In genomic region chr15:12738301-12739093, GRCm38 (mm10) we compare ENCODE assay signal across 8 mouse cellular contexts. TPM values are rescaled to one million over a fixed set of nuclear protein-coding genes. Genes with fewer than 3 reads are reported as not detected.
DNase-seq lines count a peak whose midpoint lies in the region; ATAC-seq lines count a peak whose summit lies in the region.

No protein-coding gene starts in this region.

- no peak overlapping the region for H3K4me2 ChIP-seq in liver, embryonic 13.5 days
- H3K4me2 ChIP-seq in liver, embryonic 12.5 days: no peak overlapping the region; the same call in 1 of the 2 replicates
- H3K4me2 ChIP-seq in forebrain, embryonic 12.5 days: peak overlapping the region; percentile 86
- peak overlapping the region; percentile 76 for H3K4me2 ChIP-seq in hindbrain, embryonic 15.5 days
- H3K4me2 ChIP-seq in midbrain, embryonic 15.5 days: peak overlapping the region; percentile 85

- no peak overlapping the region for H3K27ac ChIP-seq in liver, embryonic 13.5 days
- no peak overlapping the region for H3K27ac ChIP-seq in liver, embryonic 12.5 days
- H3K27ac ChIP-seq in forebrain, embryonic 12.5 days: no peak overlapping the region
- H3K27ac ChIP-seq in hindbrain, embryonic 15.5 days (replicated peaks): peak overlapping the region; percentile 88; the same call in 1 of the 2 replicates
- no peak overlapping the region for H3K27ac ChIP-seq in midbrain, embryonic 15.5 days

- WGBS in liver, embryonic 13.5 days (ENCODE audit: insufficient replicate concordance): 33% methylated on average over 10 of the region's 10 CpGs
- 29% methylated on average over 10 of the region's 10 CpGs for WGBS in liver, embryonic 12.5 days (ENCODE audit: insufficient replicate concordance)
- 44% methylated on average over 10 of the region's 10 CpGs for WGBS in forebrain, embryonic 12.5 days
- WGBS in hindbrain, embryonic 15.5 days: 43% methylated on average over 10 of the region's 10 CpGs
- WGBS in midbrain, embryonic 15.5 days: 44% methylated on average over 10 of the region's 10 CpGs

- 0 out of 2 replicates have a peak, but pooled peaks cover 3% of the 10 kb centered on the region for H3K9me3 ChIP-seq in liver, embryonic 13.5 days (replicated peaks)
- no peaks in the 10 kb centered on the region for H3K9me3 ChIP-seq in liver, embryonic 12.5 days (replicated peaks)
- H3K9me3 ChIP-seq in forebrain, embryonic 12.5 days: no peaks in the 10 kb centered on the region
- H3K9me3 ChIP-seq in hindbrain, embryonic 15.5 days: no peaks in the 10 kb centered on the region
- H3K9me3 ChIP-seq in midbrain, embryonic 15.5 days: no peaks in the 10 kb centered on the region

- peaks cover 27% of the 10 kb centered on the region for H3K4me1 ChIP-seq in liver, embryonic 13.5 days (replicated peaks)
- H3K4me1 ChIP-seq in liver, embryonic 12.5 days: peaks cover 27% of the 10 kb centered on the region
- H3K4me1 ChIP-seq in forebrain, embryonic 12.5 days: peaks cover 11% of the 10 kb centered on the region; the same call in 1 of the 2 replicates
- H3K4me1 ChIP-seq in hindbrain, embryonic 15.5 days (replicated peaks): peaks cover 18% of the 10 kb centered on the region
- peaks cover 14% of the 10 kb centered on the region for H3K4me1 ChIP-seq in midbrain, embryonic 15.5 days

- no peak for DNase-seq in liver, embryonic 13.5 days
- DNase-seq in adrenal gland, adult 18-20 months (ENCODE audit: low spot score in 2 of 2): no peak
- DNase-seq in ovary, postnatal 14 days (ENCODE audit: low spot score): no peak
- DNase-seq in thymus, postnatal 14 days: no peak

- H3K9ac ChIP-seq in liver, embryonic 13.5 days: no peak overlapping the region
- no peak overlapping the region for H3K9ac ChIP-seq in liver, embryonic 12.5 days
- 0 out of 2 replicates have a peak overlapping the region, but pooled peaks have one; percentile 64 for H3K9ac ChIP-seq in forebrain, embryonic 12.5 days
- H3K9ac ChIP-seq in hindbrain, embryonic 15.5 days: peak overlapping the region; percentile 71; the same call in 1 of the 2 replicates
- H3K9ac ChIP-seq in midbrain, embryonic 15.5 days: 0 out of 2 replicates have a peak overlapping the region, but pooled peaks have one; percentile 73

- H3K27me3 ChIP-seq in liver, embryonic 13.5 days: peaks cover 56% of the 10 kb centered on the region
- peaks cover 65% of the 10 kb centered on the region for H3K27me3 ChIP-seq in liver, embryonic 12.5 days (replicated peaks)
- peaks cover 29% of the 10 kb centered on the region for H3K27me3 ChIP-seq in forebrain, embryonic 12.5 days
- H3K27me3 ChIP-seq in hindbrain, embryonic 15.5 days: no peaks in the 10 kb centered on the region
- H3K27me3 ChIP-seq in midbrain, embryonic 15.5 days (replicated peaks): peaks cover 9% of the 10 kb centered on the region

- H3K4me3 ChIP-seq in liver, embryonic 13.5 days (replicated peaks): peak overlapping the region; percentile 57; the same call in 1 of the 2 replicates
- no peak overlapping the region for H3K4me3 ChIP-seq in liver, embryonic 12.5 days
- peak overlapping the region; percentile 67 for H3K4me3 ChIP-seq in forebrain, embryonic 12.5 days (replicated peaks)
- H3K4me3 ChIP-seq in hindbrain, embryonic 15.5 days: peak overlapping the region; percentile 81
- H3K4me3 ChIP-seq in midbrain, embryonic 15.5 days: peak overlapping the region; percentile 75

- H3K36me3 ChIP-seq in liver, embryonic 13.5 days: no peaks in the 10 kb centered on the region
- no peaks in the 10 kb centered on the region for H3K36me3 ChIP-seq in liver, embryonic 12.5 days
- no peaks in the 10 kb centered on the region for H3K36me3 ChIP-seq in forebrain, embryonic 12.5 days (replicated peaks)
- no peaks in the 10 kb centered on the region for H3K36me3 ChIP-seq in hindbrain, embryonic 15.5 days
- no peaks in the 10 kb centered on the region for H3K36me3 ChIP-seq in midbrain, embryonic 15.5 days (replicated peaks)

- ATAC-seq in liver, embryonic 13.5 days (ENCODE audit: low read depth): no peak
- no peak for ATAC-seq in liver, embryonic 12.5 days
- ATAC-seq in forebrain, embryonic 12.5 days (ENCODE audit: low FRiP score): no peak
- no peak for ATAC-seq in hindbrain, embryonic 15.5 days (ENCODE audit: low FRiP score, low read depth)
- ATAC-seq in midbrain, embryonic 15.5 days (replicated peaks): no peak

RNA-seq across cellular contexts. Expression of gene Pdzd2, which starts 1.2 kb away (rescaled TPM):
- 1.4 and 1.5 TPM in 2 replicates for polyA plus RNA-seq in liver, embryonic 13.5 days (2015; fragmentation: Nextera tagmentation; extraction: Ambion mirVana)
- polyA plus RNA-seq in liver, embryonic 12.5 days (2016; fragmentation: Nextera tagmentation; extraction: Ambion mirVana): 4.8 and 4.9 TPM in 2 replicates
- 4.9 and 7.3 TPM in 2 replicates for polyA plus RNA-seq in forebrain, embryonic 12.5 days (2016; fragmentation: Nextera tagmentation; extraction: Ambion mirVana)
- 16.8 and 16.9 TPM in 2 replicates for polyA plus RNA-seq in hindbrain, embryonic 15.5 days (2015; fragmentation: Nextera tagmentation; extraction: Ambion mirVana)
- 14.5 and 17.5 TPM in 2 replicates for polyA plus RNA-seq in midbrain, embryonic 15.5 days (2015; fragmentation: Nextera tagmentation; extraction: Ambion mirVana)
- 10 to 100 TPM; 15.0 to 26.0 TPM for total RNA-seq in adrenal gland, adult 18-20 months (2021)

Comparison
In these comparisons a context has a peak if more than half of its experiments do, and no peak if none do; other contexts are left out.
1. H3K4me2 ChIP-seq: peak in forebrain, embryonic 12.5 days (single experiment), hindbrain, embryonic 15.5 days (single experiment) and midbrain, embryonic 15.5 days (single experiment); none in liver, embryonic 13.5 days (single experiment) and liver, embryonic 12.5 days (single experiment).
2. H3K9ac ChIP-seq: peak in forebrain, embryonic 12.5 days (single experiment), hindbrain, embryonic 15.5 days (single experiment) and midbrain, embryonic 15.5 days (single experiment); none in liver, embryonic 13.5 days (single experiment) and liver, embryonic 12.5 days (single experiment).